Mouse (Mus musculus) intestine, embryonic 15.5 days (tissue): ENCODE data around the gene Stx16. TPM values are rescaled to one million over a fixed set of nuclear protein-coding genes. Genes with fewer than 3 reads are reported as not detected.

Experiments
- polyA plus RNA-seq: library from polyadenylated mRNA; unstranded; fragments of >200 nt; fragmentation: Nextera tagmentation; extraction: Ambion mirVana; gene quantifications from 2 replicates; pipeline ENCODE4 v1.2.1, GENCODE M21; 2015

The Stx16 gene
- polyA plus RNA-seq, 1 experiment from 2014 or later = 8.5 TPM

Other genes starting within 250 kb of the Stx16 start
- 52.6 and 54.5 TPM in 2 replicates for gene Npepl1, start 34.0 kb downstream of the Stx16 start, polyA plus RNA-seq
- gene Gnas, start 208.0 kb downstream of the Stx16 start, polyA plus RNA-seq = 1,496 and 1,641 TPM in 2 replicates